Mouse (Mus musculus): ENCODE data around the gene Mfap1b. TPM values are rescaled to one million over a fixed set of nuclear protein-coding genes. Genes with fewer than 3 reads are reported as not detected.

The Mfap1b gene
- polyA plus RNA-seq, 1 experiment from 2014 or later, result 54.2 TPM

GRCm38 (mm10) chr2:121444178-121444577 is 29.7 kb downstream of the Mfap1b start, which contains the start of gene Ell3:
TSS of gene Ell3 (minus strand) at chr2:121444278.
- no peak within 1 kb of the TSS for H3K27ac ChIP-seq (ENCODE audit: low read length)
- no peak for ATAC-seq (ENCODE audit: low read depth)
- no peaks in the 10 kb centered on the region for H3K36me3 ChIP-seq (ENCODE audit: control insufficient read depth, insufficient read depth, low read length)
- no peak within 1 kb of the TSS; the same call in 1 of the 2 replicates for H3K9ac ChIP-seq (ENCODE audit: low read length)
- H3K4me1 ChIP-seq (replicated peaks; ENCODE audit: control insufficient read depth, insufficient read depth, low read length), result peaks cover 19% of the 10 kb centered on the region
- no peaks in the 10 kb centered on the region for H3K9me3 ChIP-seq (ENCODE audit: control insufficient read depth, low read length)
- peak within 1 kb of the TSS; percentile 90 for H3K4me2 ChIP-seq (ENCODE audit: low read depth, low read length)
- H3K27me3 ChIP-seq (ENCODE audit: control insufficient read depth, insufficient read depth, low read depth, low read length), result peaks cover 3% of the 10 kb centered on the region; the same call in 1 of the 2 replicates
- 72% methylated on average over 1 of the region's 1 CpGs for WGBS
- no peak within 1 kb of the TSS for H3K4me3 ChIP-seq (ENCODE audit: low read length)

GRCm38 (mm10) chr2:121443068-121443349 is 30.9 kb downstream of the Mfap1b start:
- H3K27me3 ChIP-seq (ENCODE audit: control insufficient read depth, insufficient read depth, low read depth, low read length), result peaks cover 3% of the 10 kb centered on the region; the same call in 1 of the 2 replicates
- WGBS, result 12% methylated on average over 8 of the region's 8 CpGs
- H3K36me3 ChIP-seq (ENCODE audit: control insufficient read depth, insufficient read depth, low read length), result peaks cover 4% of the 10 kb centered on the region
- peak overlapping the region; percentile 60 for H3K9ac ChIP-seq (ENCODE audit: low read length)
- peak overlapping the region; percentile 59 for H3K4me3 ChIP-seq (ENCODE audit: low read length)
- H3K27ac ChIP-seq (ENCODE audit: low read length), result no peak overlapping the region
- peaks cover 18% of the 10 kb centered on the region for H3K4me1 ChIP-seq (replicated peaks; ENCODE audit: control insufficient read depth, insufficient read depth, low read length)
- H3K4me2 ChIP-seq (ENCODE audit: low read depth, low read length), result peak overlapping the region; percentile 90
- no peaks in the 10 kb centered on the region for H3K9me3 ChIP-seq (ENCODE audit: control insufficient read depth, low read length)
- no peak for ATAC-seq (ENCODE audit: low read depth)

- Histone ChIP-seq H3K9ac (ENCODE audit: low read length) (peak overlapping the region; percentile 60), H3K36me3 (ENCODE audit: control insufficient read depth, insufficient read depth, low read length) (peaks cover 10% of the 10 kb centered on the region), H3K4me1 (replicated peaks; ENCODE audit: control insufficient read depth, insufficient read depth, low read length) (peaks cover 15% of the 10 kb centered on the region), H3K27ac (ENCODE audit: low read length) (no peak overlapping the region; the same call in 1 of the 2 replicates), H3K4me2 (ENCODE audit: low read depth, low read length) (peak overlapping the region; percentile 90), H3K4me3 (ENCODE audit: low read length) (peak overlapping the region; percentile 59), H3K27me3 (ENCODE audit: control insufficient read depth, insufficient read depth, low read depth, low read length) (peaks cover 3% of the 10 kb centered on the region; the same call in 1 of the 2 replicates), H3K9me3 (ENCODE audit: control insufficient read depth, low read length) (no peaks in the 10 kb centered on the region)
- peak; percentile 94 for ATAC-seq (ENCODE audit: low read depth)
- 2% methylated on average over 30 of the region's 30 CpGs for WGBS
These were observed 31.4 kb downstream of the Mfap1b start for GRCm38 (mm10) chr2:121442259-121443067.

DNA sequence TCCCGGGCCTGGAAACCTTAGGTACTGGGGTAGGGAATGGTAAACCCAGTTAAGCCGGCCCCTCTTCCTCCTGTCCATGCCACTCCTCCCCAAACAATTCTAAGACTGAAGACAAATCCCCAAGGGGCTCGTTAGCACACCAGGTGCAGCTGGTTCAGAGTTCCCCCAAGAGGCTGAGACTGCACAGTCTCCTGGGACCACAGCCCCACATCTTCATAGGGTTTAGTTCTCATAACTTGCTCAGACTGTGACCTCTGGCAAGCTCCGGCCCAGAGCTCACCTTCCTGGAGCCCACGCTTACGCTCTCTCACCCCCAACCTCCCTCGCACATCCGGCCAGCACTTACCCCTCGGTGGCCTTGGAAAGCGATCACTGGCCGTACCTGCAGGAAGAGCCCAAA is 32.1 kb downstream of the Mfap1b start:
- no peak overlapping the region for H3K27ac ChIP-seq (ENCODE audit: low read length)
- H3K36me3 ChIP-seq (ENCODE audit: control insufficient read depth, insufficient read depth, low read length), result peaks cover 14% of the 10 kb centered on the region
- H3K4me1 ChIP-seq (replicated peaks; ENCODE audit: control insufficient read depth, insufficient read depth, low read length), result peaks cover 15% of the 10 kb centered on the region
- WGBS, result 7% methylated on average over 11 of the region's 11 CpGs
- no peaks in the 10 kb centered on the region for H3K9me3 ChIP-seq (ENCODE audit: control insufficient read depth, low read length)
- H3K27me3 ChIP-seq (ENCODE audit: control insufficient read depth, insufficient read depth, low read depth, low read length), result peaks cover 3% of the 10 kb centered on the region; the same call in 1 of the 2 replicates
- H3K4me2 ChIP-seq (ENCODE audit: low read depth, low read length), result peak overlapping the region; percentile 90
- peak; percentile 16; the same call in 1 of the 2 replicates for ATAC-seq (ENCODE audit: low read depth)
- peak overlapping the region; percentile 60 for H3K9ac ChIP-seq (ENCODE audit: low read length)
- peak overlapping the region; percentile 59 for H3K4me3 ChIP-seq (ENCODE audit: low read length)

- H3K4me1 ChIP-seq (replicated peaks; ENCODE audit: control insufficient read depth, insufficient read depth, low read length), result peaks cover 15% of the 10 kb centered on the region
- H3K4me2 ChIP-seq (ENCODE audit: low read depth, low read length), result no peak overlapping the region
These were observed 32.8 kb downstream of the Mfap1b start for GRCm38 (mm10) chr2:121440834-121441605.

GRCm38 (mm10) chr2:121439746-121440145 is 34.1 kb downstream of the Mfap1b start:
- Histone ChIP-seq H3K4me3 (ENCODE audit: low read length) (no peak overlapping the region), H3K9me3 (ENCODE audit: control insufficient read depth, low read length) (no peaks in the 10 kb centered on the region), H3K4me2 (ENCODE audit: low read depth, low read length) (no peak overlapping the region), H3K27me3 (ENCODE audit: control insufficient read depth, insufficient read depth, low read depth, low read length) (peaks cover 3% of the 10 kb centered on the region; the same call in 1 of the 2 replicates), H3K9ac (ENCODE audit: low read length) (no peak overlapping the region), H3K36me3 (ENCODE audit: control insufficient read depth, insufficient read depth, low read length) (peaks cover 27% of the 10 kb centered on the region), H3K4me1 (replicated peaks; ENCODE audit: control insufficient read depth, insufficient read depth, low read length) (peaks cover 15% of the 10 kb centered on the region), H3K27ac (ENCODE audit: low read length) (no peak overlapping the region)
- 59% methylated on average over 4 of the region's 4 CpGs for WGBS
- ATAC-seq (ENCODE audit: low read depth), result no peak

More at GRCm38 (mm10) chr2:121440834-121441605, 32.8 kb downstream of the Mfap1b start:
- Histone ChIP-seq H3K27ac (ENCODE audit: low read length) (no peak overlapping the region), H3K9me3 (ENCODE audit: control insufficient read depth, low read length) (no peaks in the 10 kb centered on the region), H3K9ac (ENCODE audit: low read length) (no peak overlapping the region), H3K36me3 (ENCODE audit: control insufficient read depth, insufficient read depth, low read length) (peaks cover 16% of the 10 kb centered on the region), H3K27me3 (ENCODE audit: control insufficient read depth, insufficient read depth, low read depth, low read length) (peaks cover 3% of the 10 kb centered on the region; the same call in 1 of the 2 replicates), H3K4me3 (ENCODE audit: low read length) (no peak overlapping the region)
- WGBS, result 51% methylated on average over 5 of the region's 5 CpGs
- ATAC-seq (ENCODE audit: low read depth), result no peak

GRCm38 (mm10) chr2:121434854-121435253 is 39.0 kb downstream of the Mfap1b start:
- WGBS, result 89% methylated on average over 1 of the region's 1 CpGs

GRCm38 (mm10) chr2:121425890-121426289 is 48.0 kb downstream of the Mfap1b start:
- no peaks in the 10 kb centered on the region for H3K4me1 ChIP-seq (replicated peaks; ENCODE audit: control insufficient read depth, insufficient read depth, low read length)
- no peak overlapping the region for H3K27ac ChIP-seq (ENCODE audit: low read length)
- no peak overlapping the region for H3K4me2 ChIP-seq (ENCODE audit: low read depth, low read length)
- H3K36me3 ChIP-seq (ENCODE audit: control insufficient read depth, insufficient read depth, low read length), result peaks cover 51% of the 10 kb centered on the region
- H3K4me3 ChIP-seq (ENCODE audit: low read length), result no peak overlapping the region
- no peaks in the 10 kb centered on the region for H3K27me3 ChIP-seq (ENCODE audit: control insufficient read depth, insufficient read depth, low read depth, low read length)
- no peak for ATAC-seq (ENCODE audit: low read depth)
- no peak overlapping the region for H3K9ac ChIP-seq (ENCODE audit: low read length)
- no peaks in the 10 kb centered on the region for H3K9me3 ChIP-seq (ENCODE audit: control insufficient read depth, low read length)
- WGBS, result 89% methylated on average over 2 of the region's 2 CpGs

More at GRCm38 (mm10) chr2:121434854-121435253, 39.0 kb downstream of the Mfap1b start:
- Histone ChIP-seq H3K9ac (ENCODE audit: low read length) (no peak overlapping the region), H3K36me3 (ENCODE audit: control insufficient read depth, insufficient read depth, low read length) (peaks cover 63% of the 10 kb centered on the region), H3K27me3 (ENCODE audit: control insufficient read depth, insufficient read depth, low read depth, low read length) (no peaks in the 10 kb centered on the region), H3K4me1 (replicated peaks; ENCODE audit: control insufficient read depth, insufficient read depth, low read length) (no peaks in the 10 kb centered on the region), H3K4me3 (ENCODE audit: low read length) (no peak overlapping the region), H3K9me3 (ENCODE audit: control insufficient read depth, low read length) (no peaks in the 10 kb centered on the region), H3K4me2 (ENCODE audit: low read depth, low read length) (no peak overlapping the region), H3K27ac (ENCODE audit: low read length) (no peak overlapping the region)
- no peak for ATAC-seq (ENCODE audit: low read depth)

GRCm38 (mm10) chr2:121423166-121423565 is 50.7 kb downstream of the Mfap1b start:
- Histone ChIP-seq H3K4me1 (replicated peaks; ENCODE audit: control insufficient read depth, insufficient read depth, low read length) (peaks cover 2% of the 10 kb centered on the region; the same call in 1 of the 2 replicates), H3K36me3 (ENCODE audit: control insufficient read depth, insufficient read depth, low read length) (peaks cover 37% of the 10 kb centered on the region), H3K4me3 (ENCODE audit: low read length) (no peak overlapping the region), H3K27me3 (ENCODE audit: control insufficient read depth, insufficient read depth, low read depth, low read length) (no peaks in the 10 kb centered on the region), H3K9ac (ENCODE audit: low read length) (no peak overlapping the region), H3K4me2 (ENCODE audit: low read depth, low read length) (no peak overlapping the region), H3K9me3 (ENCODE audit: control insufficient read depth, low read length) (no peaks in the 10 kb centered on the region), H3K27ac (ENCODE audit: low read length) (no peak overlapping the region)
- no peak for ATAC-seq (ENCODE audit: low read depth)
- 88% methylated on average over 2 of the region's 2 CpGs for WGBS

All from lung, embryonic 16.5 days (tissue).